Mouse (Mus musculus) natural killer cell, adult 2 months (primary cell): ENCODE measurements around the gene Map2k2.
"Not testable (repeated sequence)": the region's sequence is repeated elsewhere in the genome, so short reads cannot be mapped to it uniquely, and the experiment has no call there.

Source experiments
- DNase-seq, 2 experiments: peaks; one replicate each; pipeline ENCODE4 v3.0.0; 2022; ENCODE audit warnings: low spot score in 2 of 2

Map2k2 gene

GRCm38 (mm10) chr10:81142551-81142981 is 36.9 kb downstream of the Map2k2 start:
- no peak for DNase-seq

- no peak for DNase-seq
Observed at GRCm38 (mm10) chr10:81143157-81143633, 37.5 kb downstream of the Map2k2 start.

GRCm38 (mm10) chr10:81143845-81144437 is 38.2 kb downstream of the Map2k2 start:
- DNase-seq, result no peak

- DNase-seq, result no peak
Observed at GRCm38 (mm10) chr10:81144667-81145066, 39.0 kb downstream of the Map2k2 start.

DNA sequence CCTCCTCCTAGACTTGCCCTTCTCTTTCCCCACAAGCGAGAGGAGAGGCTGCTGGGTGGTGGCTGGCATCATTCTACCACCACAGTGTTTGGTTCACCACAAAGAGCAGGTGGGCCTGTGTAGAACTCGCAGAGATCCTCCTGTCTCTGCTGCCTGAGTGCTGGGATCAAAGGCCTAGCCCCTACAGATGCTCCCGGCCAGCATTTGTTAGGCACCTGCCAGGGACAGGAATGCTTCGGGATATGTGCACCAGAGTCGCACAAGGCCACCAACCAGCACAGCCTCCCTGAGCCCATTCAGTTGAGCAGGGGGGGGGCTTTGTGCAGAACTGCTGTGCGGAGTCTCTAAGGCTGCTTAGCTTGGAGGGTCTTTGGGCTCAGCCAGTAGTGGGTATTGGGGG is 39.6 kb downstream of the Map2k2 start:
- no peak for DNase-seq

GRCm38 (mm10) chr10:81145778-81146177 is 40.1 kb downstream of the Map2k2 start:
- DNase-seq, result no peak

GRCm38 (mm10) chr10:81146296-81146695 is 40.6 kb downstream of the Map2k2 start:
- no peak for DNase-seq

DNA sequence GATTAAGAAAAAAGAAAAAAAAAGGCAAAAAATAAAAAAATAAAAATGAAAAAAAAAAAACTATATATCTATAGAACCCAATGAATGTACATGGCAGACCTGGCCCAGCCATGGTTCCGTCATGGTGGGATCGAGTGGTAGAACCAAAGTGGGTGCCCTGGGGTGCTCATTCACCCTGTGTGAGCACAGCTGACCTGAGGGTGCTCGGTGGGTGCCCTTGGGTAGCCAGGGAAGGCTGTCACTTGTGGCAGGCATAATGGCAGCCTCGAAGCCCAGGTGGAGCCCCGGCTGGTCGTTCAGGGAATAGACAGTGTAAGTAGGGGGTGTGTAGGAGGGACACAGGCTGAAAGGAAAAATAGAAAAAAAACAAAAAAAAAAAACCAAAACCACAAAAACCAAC is 45.5 kb downstream of the Map2k2 start:
- no peak for DNase-seq

DNA sequence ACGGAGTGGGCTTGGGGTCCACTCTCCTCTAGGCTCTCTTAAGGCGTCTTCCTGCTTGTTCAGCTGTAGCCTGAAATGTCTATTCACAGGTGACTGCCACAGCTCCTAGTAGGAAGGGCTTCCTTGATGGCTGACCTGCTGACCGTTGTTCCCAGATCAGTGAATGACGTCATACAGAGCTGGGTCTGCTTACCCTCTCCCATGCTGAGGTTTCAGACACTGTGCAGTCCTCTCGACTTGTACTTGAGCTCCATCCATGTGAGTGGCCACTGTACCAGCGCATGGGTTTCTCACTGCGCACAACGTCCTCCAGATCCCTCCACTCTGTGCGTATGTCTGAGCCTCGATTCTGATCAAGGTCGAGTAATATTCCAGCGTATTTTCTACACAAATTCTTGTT is 46.9 kb downstream of the Map2k2 start:
- no peak for DNase-seq

DNA sequence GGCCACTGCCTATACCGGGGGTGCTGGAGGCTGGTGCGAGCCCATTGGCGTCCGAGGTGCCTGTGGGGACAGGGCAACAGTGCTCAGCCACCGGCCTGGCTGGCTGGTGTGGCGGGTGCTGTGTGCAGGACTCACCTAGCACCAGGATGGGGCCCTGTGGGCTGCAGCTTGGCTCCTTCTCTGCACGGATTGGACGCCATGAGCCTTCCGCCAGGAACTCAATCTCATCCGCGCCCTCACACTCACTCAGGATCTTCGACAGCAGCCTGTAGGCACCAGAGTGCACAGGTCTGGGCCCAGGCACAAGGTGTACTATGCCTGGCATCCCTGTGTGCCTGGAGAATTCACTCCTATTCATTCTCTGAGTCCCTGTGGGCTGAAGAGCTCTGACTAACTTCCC is 48.6 kb downstream of the Map2k2 start:
- DNase-seq, result no peak

GRCm38 (mm10) chr10:81154736-81155135 is 49.0 kb downstream of the Map2k2 start:
- DNase-seq, result no peak

- DNase-seq, result peak in 1 of 2 experiments; percentile 92
Observed at GRCm38 (mm10) chr10:81161602-81162317, 56.0 kb downstream of the Map2k2 start.

DNA sequence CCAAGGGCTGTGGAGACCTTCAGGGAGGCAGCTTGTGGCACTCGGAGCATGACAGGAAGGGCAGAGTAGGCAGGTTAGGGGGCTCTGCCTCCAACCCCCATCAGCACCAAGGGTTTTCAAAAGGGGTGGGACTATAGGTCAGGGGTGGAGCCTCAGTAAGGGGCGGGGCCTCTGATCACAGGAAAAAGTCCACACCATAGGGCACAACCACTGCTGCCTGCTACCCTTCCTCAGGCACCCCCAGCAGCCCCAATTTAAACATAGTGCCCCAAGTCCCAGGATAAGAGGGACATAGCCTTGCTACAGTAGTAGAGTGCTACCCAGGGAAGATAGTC is 56.6 kb downstream of the Map2k2 start:
- DNase-seq, result no peak

DNA sequence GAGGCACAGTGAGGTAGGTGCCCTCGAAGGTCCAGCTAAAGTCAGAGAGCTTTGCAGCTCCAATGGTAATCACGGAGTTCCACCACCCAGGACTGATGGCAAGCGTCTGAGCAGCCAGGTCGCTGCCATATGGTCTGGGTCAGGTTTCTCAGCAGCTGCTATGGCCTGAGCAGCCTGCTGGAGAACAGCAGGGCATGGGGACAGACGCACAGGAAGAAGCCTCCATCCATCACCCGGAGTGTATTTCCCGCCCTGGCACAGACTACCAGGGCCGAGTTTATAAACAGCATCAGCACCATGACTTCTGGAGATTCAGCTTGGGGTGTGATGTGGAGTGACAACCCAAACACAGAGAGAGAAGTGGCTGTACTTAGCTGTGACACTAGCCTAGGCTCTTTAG is 59.4 kb downstream of the Map2k2 start:
- no peak for DNase-seq

DNA sequence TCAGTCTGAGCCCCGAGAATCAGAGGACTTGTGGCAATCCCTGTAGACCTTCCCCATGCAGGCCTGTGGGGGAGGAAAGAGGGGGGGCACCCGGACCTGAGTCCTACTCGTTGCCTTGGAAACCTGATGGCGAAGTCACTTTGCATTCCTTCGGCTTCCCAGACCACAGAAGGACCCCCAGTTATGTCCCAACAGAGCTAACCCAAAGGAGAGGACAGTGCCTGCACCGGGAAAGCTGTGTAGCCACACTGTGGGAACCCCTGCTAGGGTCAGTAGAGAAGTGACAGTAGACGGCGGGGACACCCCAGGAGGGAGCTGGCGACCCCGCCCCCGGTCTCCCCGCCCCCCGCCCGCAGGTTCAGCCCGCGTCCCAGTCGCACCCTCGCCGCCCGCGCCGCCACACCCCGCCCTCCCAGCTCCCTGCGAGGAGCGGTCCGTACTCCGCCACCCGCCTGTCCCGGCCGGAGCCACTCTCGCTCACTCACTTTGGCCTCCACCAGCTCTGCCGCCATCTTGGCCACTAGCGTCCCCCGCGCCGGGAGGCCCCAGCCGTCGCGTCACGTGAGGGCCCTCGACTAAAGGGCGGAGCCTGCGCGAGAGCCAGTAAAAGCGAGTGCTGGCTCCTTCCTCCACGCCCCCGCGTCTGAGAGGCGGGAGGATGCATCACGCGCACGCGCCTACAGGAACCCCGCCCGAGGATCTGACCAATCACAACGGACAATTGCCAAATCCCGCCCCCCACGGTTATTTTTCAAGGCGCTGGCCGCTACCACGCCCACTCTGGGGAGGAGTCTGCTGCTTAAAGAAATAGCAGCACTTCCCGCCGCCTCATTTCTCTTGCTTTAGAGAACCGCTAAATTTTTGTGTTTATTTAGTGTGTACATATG is 61.7 kb downstream of the Map2k2 start, which contains the start of gene Pias4:
Gene Pias4 (minus strand): TSS at position 724 of the 887 bp plus-strand sequence.
- peak; percentile 100 for DNase-seq

GRCm38 (mm10) chr10:81168087-81168431 is 62.3 kb downstream of the Map2k2 start:
- no peak for DNase-seq

GRCm38 (mm10) chr10:81168521-81169244 is 63.0 kb downstream of the Map2k2 start:
- DNase-seq, result peak; percentile 85 to 89

GRCm38 (mm10) chr10:81169411-81169900 is 63.7 kb downstream of the Map2k2 start:
- DNase-seq, result peak; percentile 72

DNA sequence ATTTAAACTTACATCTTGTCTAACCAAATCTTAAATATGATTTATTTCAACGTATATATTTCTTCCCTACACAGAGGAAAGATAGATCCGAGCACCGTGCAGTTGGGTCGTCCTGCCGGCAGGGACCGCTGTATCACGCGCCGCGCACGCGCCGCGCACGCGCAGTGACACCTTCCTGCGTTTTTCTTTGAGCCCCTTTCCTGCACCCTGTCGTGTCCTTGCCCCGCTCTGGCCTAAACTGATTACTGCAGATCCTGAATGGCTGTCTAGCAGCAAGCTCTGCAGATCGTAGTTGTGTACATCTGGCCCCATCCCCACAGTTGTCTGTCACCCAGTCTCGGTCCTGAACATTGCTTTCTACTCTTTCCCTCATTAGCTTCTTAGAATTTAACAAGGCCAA is 67.4 kb downstream of the Map2k2 start:
- DNase-seq, result peak; percentile 78 to 84

GRCm38 (mm10) chr10:81174617-81175344 is 69.1 kb downstream of the Map2k2 start:
- peak; percentile 84 to 89 for DNase-seq

DNA sequence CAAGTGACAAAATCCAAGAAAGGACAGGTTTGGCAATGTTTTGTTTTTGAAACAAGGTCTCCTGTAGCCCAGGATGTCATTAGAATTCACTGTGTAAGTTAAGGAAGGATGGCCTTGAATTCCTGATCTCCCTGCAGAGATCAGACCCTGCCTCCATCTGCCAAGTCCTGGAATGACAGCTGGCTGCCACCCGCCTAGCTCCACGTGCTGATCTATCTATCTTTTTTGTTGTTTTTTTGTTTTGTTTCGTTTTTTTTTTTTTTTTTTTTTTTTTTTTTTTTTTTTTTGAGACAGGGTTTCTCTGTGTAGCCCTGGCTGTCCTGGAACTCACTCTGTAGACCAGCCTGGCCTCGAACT is 69.6 kb downstream of the Map2k2 start:
- DNase-seq, result not testable (repeated sequence)
